Mouse (Mus musculus): ENCODE measurements around the gene Ttc25. TPM values are rescaled to one million over a fixed set of nuclear protein-coding genes. Genes with fewer than 3 reads are reported as not detected.

Gene Ttc25
- polyA plus RNA-seq, 1 experiment from 2014 or later = 0.08 TPM

DNA sequence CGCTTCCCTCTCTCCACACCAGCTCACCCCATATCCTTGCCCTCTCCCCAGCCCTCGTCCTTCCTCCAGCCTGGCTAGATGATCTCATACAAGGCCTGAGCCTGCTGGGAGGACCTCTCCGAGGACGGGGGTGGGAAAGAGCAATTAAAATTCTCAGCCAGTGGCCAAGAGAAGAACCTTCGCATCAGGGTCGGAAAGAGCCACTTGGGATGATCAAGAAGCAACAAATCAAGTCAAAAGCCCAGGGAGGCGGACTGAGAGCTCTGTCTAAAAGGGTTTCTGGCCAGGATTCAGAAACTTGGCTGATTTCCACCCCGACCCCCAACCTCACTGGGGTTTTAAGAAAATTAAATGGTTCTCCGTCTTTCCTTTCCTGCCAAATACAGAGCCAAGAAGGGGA lies 29.1 kb upstream of the Ttc25 start:
- no peak overlapping the region for H3K4me2 ChIP-seq
- H3K4me3 ChIP-seq (replicated peaks) = no peak overlapping the region
- no peak overlapping the region for H3K9ac ChIP-seq
- DNase-seq (no peak), ATAC-seq (ENCODE audit: low read depth) (no peak)
- WGBS (ENCODE audit: insufficient replicate concordance) = 83% methylated on average over 9 of the region's 9 CpGs
- H3K36me3 ChIP-seq = peaks cover 94% of the 10 kb centered on the region
- no peaks in the 10 kb centered on the region for H3K27me3 ChIP-seq
- no peaks in the 10 kb centered on the region for H3K9me3 ChIP-seq (replicated peaks)
- no peak overlapping the region for H3K27ac ChIP-seq
- peaks cover 13% of the 10 kb centered on the region for H3K4me1 ChIP-seq (replicated peaks)

DNA sequence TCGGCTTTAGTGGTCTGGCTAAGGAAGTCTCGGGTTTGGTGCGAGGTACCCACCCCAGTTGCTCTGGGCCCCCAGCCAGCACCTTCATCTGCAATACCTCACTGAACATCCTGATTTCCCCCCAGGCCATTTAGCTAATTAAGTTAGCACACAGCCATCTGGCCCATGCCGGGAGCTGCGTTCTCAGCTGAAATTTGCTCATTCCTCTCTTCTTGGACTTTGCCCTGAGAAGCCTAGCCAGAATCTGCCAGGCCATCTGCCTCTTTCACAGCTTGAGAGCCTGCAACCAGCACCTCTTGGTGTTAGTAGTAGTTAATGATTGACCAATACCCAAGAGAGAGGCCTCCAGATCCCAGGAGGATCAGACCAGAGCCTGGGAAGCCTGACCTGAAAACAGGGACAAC lies 27.2 kb upstream of the Ttc25 start:
- Histone ChIP-seq H3K27me3 (no peaks in the 10 kb centered on the region), H3K36me3 (peaks cover 96% of the 10 kb centered on the region), H3K9me3 (replicated peaks) (no peaks in the 10 kb centered on the region), H3K4me3 (replicated peaks) (no peak overlapping the region), H3K4me1 (replicated peaks) (peaks cover 13% of the 10 kb centered on the region), H3K27ac (no peak overlapping the region), H3K4me2 (no peak overlapping the region), H3K9ac (no peak overlapping the region)
- 74% methylated on average over 5 of the region's 5 CpGs for WGBS (ENCODE audit: insufficient replicate concordance)
- DNase-seq (no peak), ATAC-seq (ENCODE audit: low read depth) (peak; percentile 43)

DNA sequence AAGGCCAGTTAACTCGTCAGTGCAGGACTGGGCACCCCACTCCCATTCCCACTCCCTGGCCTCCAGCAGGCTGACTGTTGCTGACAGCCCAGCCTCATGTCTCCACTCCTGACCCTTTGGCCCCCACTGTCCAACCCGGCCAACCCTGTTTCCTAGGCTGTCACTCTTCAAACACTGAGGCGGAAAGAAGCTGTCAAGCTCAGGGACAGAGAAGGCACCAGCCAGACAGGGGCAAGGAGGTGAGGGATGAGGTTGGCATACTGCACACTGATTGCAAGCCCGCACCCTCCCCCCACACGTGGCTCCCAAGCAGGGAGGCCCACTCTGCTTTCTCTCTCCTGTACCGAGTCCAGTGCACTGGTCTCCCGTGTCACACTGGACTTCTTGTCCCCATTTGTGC lies 26.2 kb upstream of the Ttc25 start:
- no peak for ATAC-seq (ENCODE audit: low read depth)
- H3K9ac ChIP-seq = peak overlapping the region; percentile 10; the same call in 1 of the 2 replicates
- peaks cover 96% of the 10 kb centered on the region for H3K36me3 ChIP-seq
- H3K4me1 ChIP-seq (replicated peaks) = peaks cover 16% of the 10 kb centered on the region
- H3K4me3 ChIP-seq (replicated peaks) = no peak overlapping the region
- no peaks in the 10 kb centered on the region for H3K9me3 ChIP-seq (replicated peaks)
- no peak overlapping the region for H3K4me2 ChIP-seq
- no peaks in the 10 kb centered on the region for H3K27me3 ChIP-seq
- 73% methylated on average over 7 of the region's 7 CpGs for WGBS (ENCODE audit: insufficient replicate concordance)
- no peak overlapping the region; the same call in 1 of the 2 replicates for H3K27ac ChIP-seq
- no peak for DNase-seq

DNA sequence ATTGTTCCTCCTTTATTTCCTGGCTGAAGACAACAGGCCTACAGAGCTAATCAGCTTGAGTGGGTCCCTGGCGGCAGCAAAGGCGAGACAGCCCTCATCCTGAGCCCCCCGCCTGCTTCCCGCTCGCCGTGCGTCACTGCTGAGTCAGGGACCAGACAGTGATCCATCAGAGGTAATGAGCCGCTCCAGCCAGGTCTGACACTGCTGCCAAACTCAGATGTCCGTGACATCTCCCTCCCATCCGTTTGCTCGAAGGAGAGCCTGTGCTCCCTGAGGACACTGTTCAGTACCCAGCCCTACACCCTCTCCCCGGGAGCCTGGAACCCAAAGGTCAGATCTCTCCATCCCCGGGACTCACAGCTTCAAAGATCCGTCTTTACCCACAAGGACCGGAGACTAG lies 24.6 kb upstream of the Ttc25 start:
- H3K4me2 ChIP-seq = no peak overlapping the region
- no peaks in the 10 kb centered on the region for H3K9me3 ChIP-seq (replicated peaks)
- H3K4me1 ChIP-seq (replicated peaks) = peaks cover 33% of the 10 kb centered on the region
- H3K27me3 ChIP-seq = no peaks in the 10 kb centered on the region
- DNase-seq (no peak), ATAC-seq (ENCODE audit: low read depth) (no peak)
- no peak overlapping the region for H3K27ac ChIP-seq
- no peak overlapping the region for H3K4me3 ChIP-seq (replicated peaks)
- peaks cover 84% of the 10 kb centered on the region for H3K36me3 ChIP-seq
- H3K9ac ChIP-seq = no peak overlapping the region
- 83% methylated on average over 15 of the region's 15 CpGs for WGBS (ENCODE audit: insufficient replicate concordance)

DNA sequence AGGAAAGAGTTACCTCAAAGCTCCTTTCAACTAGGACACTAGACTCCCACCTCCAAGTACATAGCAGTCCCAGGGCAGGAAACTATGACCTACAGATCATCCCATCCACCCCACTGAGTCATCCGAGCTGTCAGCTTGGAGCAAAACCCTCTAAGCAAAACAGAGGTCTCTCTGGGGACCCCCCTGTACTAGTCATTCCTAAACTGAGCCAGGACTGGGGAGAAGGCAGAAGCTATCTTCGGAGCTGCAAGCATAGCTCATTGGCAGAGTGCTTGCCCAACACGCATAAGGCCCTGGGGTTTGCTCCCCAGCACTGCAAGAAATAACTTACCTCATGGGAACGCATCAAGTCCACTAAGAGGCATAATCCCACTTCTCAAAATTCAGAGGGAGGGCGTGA lies 21.0 kb upstream of the Ttc25 start:
- Histone ChIP-seq H3K9me3 (replicated peaks) (no peaks in the 10 kb centered on the region), H3K27ac (no peak overlapping the region), H3K27me3 (no peaks in the 10 kb centered on the region), H3K9ac (no peak overlapping the region), H3K36me3 (peaks cover 53% of the 10 kb centered on the region), H3K4me3 (replicated peaks) (no peak overlapping the region), H3K4me1 (replicated peaks) (peaks cover 50% of the 10 kb centered on the region), H3K4me2 (no peak overlapping the region)
- DNase-seq (no peak), ATAC-seq (ENCODE audit: low read depth) (no peak)
- WGBS (ENCODE audit: insufficient replicate concordance) = 81% methylated on average over 5 of the region's 5 CpGs

DNA sequence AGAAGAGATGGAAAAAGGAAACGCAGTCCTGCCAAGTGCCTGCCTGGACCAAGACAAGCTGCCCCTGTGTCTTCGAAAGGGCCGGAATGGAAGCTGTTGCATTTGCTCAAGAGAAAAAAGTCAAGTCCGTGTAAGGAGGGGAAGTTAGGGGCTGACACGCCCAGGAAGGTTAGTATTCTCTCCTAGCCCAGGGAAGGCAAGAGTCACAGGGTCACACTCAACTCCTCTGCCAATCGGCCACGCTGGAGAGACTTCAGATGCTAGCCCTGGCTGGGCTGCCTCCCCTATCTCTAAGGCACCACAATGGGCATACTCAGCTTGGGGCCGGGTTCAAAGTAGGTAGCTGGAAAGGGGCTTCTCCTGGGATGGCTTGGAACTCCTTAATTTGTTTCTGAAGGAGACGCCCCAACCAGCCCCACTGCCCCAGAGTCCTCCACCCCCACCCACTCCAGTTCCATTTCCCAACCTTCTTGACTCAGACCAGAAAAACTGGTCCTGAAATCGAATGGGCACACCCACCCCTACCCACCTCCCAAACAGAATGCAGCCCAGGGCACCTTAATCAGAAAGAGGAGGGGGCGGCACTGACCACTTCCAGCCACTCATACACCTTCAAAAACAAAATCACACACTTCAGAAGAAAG lies 20.3 kb upstream of the Ttc25 start:
- H3K4me1 ChIP-seq (replicated peaks) = peaks cover 43% of the 10 kb centered on the region
- peak overlapping the region; percentile 76 for H3K4me3 ChIP-seq (replicated peaks)
- no peak for ATAC-seq (ENCODE audit: low read depth)
- H3K9ac ChIP-seq = peak overlapping the region; percentile 24; the same call in 1 of the 2 replicates
- no peak for DNase-seq
- peaks cover 45% of the 10 kb centered on the region for H3K36me3 ChIP-seq
- no peaks in the 10 kb centered on the region for H3K27me3 ChIP-seq
- H3K4me2 ChIP-seq = peak overlapping the region; percentile 88
- H3K27ac ChIP-seq = no peak overlapping the region
- 51% methylated on average over 11 of the region's 11 CpGs for WGBS (ENCODE audit: insufficient replicate concordance)
- no peaks in the 10 kb centered on the region for H3K9me3 ChIP-seq (replicated peaks)

DNA sequence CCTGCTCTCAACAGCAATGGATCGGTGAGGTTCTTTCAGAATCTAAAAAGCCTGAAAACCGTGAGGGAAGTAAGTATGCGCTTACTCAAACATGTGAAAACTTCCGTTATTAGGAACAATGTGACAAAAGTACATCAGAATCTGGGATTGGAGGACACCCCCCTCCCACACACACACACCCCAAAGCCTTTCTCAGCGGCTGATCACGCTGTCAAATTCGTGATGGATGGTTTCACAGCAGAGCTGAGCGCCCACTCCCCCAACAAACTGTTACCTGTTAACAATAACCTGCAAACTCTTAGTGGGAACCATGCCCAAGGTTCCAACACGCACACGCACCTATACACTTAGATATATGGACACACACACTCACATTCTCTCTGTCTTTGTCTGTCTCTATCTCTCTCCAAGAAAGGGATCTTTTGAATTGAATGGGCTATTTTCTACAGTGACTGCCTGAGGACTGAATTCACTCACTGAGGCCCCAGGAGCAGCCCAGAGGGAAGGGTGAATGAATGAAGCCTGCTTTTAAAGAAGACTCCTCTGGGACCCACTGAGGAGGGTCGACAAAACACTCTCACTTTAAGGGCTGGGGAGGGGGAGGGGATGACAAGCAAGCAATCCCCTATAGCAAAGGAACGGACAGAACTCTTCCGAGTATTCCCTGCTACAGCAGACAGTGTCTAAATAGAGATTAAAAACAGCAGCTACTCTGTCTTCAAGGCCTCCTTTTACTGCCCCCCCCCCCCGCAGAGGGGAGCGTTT lies 19.2 kb upstream of the Ttc25 start:
- 41% methylated on average over 15 of the region's 15 CpGs for WGBS (ENCODE audit: insufficient replicate concordance)
- H3K27ac ChIP-seq = no peak overlapping the region
- no peaks in the 10 kb centered on the region for H3K9me3 ChIP-seq (replicated peaks)
- peak overlapping the region; percentile 88 for H3K4me2 ChIP-seq
- peaks cover 47% of the 10 kb centered on the region for H3K4me1 ChIP-seq (replicated peaks)
- H3K36me3 ChIP-seq = peaks cover 34% of the 10 kb centered on the region
- peak overlapping the region; percentile 76 for H3K4me3 ChIP-seq (replicated peaks)
- no peaks in the 10 kb centered on the region for H3K27me3 ChIP-seq
- peak overlapping the region; percentile 86 for H3K9ac ChIP-seq
- DNase-seq = no peak
- no peak for ATAC-seq (ENCODE audit: low read depth)

DNA sequence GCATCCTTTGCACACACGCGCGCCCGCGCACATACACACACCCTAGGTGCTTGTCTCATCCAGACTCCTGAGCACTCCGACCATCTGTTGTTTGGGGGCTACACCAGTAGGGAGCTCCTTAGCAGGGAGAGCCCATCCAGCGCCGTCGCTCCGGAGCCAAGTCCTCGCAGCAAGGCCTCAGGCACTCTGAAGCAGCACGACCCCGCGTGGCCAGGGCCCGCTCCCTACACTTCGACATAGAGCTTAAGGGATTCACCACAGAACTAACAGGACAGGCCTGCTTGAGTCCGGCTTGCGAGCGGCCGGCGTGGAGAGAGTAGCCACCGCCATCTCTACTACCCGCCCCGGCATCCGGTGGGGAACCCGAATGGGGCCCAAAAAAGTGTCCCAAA lies 18.3 kb upstream of the Ttc25 start:
- under 1% methylated on average over 26 of the region's 26 CpGs for WGBS (ENCODE audit: insufficient replicate concordance)
- peak overlapping the region; percentile 88 for H3K4me2 ChIP-seq

DNA sequence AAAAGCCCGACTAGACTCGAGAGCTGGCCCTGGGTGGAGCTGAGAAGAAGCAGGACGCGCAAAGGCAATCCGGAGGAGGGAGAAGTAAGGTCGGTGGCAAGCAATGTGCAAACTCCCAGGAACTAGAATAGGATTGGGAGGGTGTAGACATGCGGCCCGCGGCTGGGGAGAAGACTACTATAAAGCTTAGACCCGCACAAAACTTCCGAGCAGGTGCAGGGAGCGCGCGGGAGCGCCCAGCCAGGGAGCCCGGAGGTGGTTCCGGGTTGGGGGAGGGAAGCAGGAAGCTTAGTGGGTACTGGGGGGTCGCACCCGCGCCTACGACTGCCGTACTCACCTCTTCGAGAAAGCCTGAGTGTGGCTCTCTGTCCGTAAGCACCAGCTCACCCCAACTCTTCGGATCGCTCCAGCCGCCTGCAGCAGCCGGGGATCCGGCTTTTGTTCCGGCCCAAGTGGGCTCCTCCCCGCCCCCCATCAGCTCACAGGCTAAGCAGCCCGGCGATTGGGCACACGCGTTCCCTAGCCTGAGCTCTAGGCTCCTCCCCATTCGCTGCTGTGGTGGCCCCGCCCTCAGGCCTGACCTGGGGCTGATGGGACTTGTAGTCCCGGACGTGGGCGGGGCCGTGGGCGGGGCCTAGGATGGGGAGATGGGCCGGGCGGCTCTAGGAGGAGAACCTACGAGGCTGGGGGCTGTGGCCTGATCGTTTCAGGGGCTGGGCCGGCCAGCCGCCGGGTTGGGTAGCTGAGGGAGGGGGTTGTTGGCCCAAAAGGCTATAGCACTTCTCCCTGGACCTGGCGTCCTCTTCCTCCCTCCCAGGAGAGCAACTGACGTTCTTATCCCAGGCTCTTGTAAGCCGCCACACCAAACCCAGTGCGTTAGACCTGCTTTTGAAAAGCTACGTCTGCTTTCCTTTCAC lies 17.7 kb upstream of the Ttc25 start, which contains the start of gene Acly:
Gene Acly (minus strand): TSS at position 543 of the 917 bp plus-strand sequence.
- H3K4me2 ChIP-seq = peak within 1 kb of the TSS; percentile 88
- no peaks in the 10 kb centered on the region for H3K27me3 ChIP-seq
- peaks cover 47% of the 10 kb centered on the region for H3K4me1 ChIP-seq (replicated peaks)
- WGBS (ENCODE audit: insufficient replicate concordance) = under 1% methylated on average over 54 of the region's 54 CpGs
- peak; percentile 96 for ATAC-seq (ENCODE audit: low read depth)
- no peaks in the 10 kb centered on the region for H3K9me3 ChIP-seq (replicated peaks)
- peak; percentile 99 for DNase-seq
- peaks cover 19% of the 10 kb centered on the region for H3K36me3 ChIP-seq
- peak within 1 kb of the TSS; percentile 87 for H3K27ac ChIP-seq
- H3K9ac ChIP-seq = peak within 1 kb of the TSS; percentile 86
- H3K4me3 ChIP-seq (replicated peaks) = peak within 1 kb of the TSS; percentile 76

More for the DNA sequence above, 18.3 kb upstream of the Ttc25 start:
- no peaks in the 10 kb centered on the region for H3K27me3 ChIP-seq
- peaks cover 47% of the 10 kb centered on the region for H3K4me1 ChIP-seq (replicated peaks)
- peak overlapping the region; percentile 76 for H3K4me3 ChIP-seq (replicated peaks)
- peak overlapping the region; percentile 73 for H3K27ac ChIP-seq
- ATAC-seq (ENCODE audit: low read depth) (peak; percentile 13), DNase-seq (peak; percentile 51)
- H3K36me3 ChIP-seq = peaks cover 25% of the 10 kb centered on the region
- no peaks in the 10 kb centered on the region for H3K9me3 ChIP-seq (replicated peaks)
- H3K9ac ChIP-seq = peak overlapping the region; percentile 86

DNA sequence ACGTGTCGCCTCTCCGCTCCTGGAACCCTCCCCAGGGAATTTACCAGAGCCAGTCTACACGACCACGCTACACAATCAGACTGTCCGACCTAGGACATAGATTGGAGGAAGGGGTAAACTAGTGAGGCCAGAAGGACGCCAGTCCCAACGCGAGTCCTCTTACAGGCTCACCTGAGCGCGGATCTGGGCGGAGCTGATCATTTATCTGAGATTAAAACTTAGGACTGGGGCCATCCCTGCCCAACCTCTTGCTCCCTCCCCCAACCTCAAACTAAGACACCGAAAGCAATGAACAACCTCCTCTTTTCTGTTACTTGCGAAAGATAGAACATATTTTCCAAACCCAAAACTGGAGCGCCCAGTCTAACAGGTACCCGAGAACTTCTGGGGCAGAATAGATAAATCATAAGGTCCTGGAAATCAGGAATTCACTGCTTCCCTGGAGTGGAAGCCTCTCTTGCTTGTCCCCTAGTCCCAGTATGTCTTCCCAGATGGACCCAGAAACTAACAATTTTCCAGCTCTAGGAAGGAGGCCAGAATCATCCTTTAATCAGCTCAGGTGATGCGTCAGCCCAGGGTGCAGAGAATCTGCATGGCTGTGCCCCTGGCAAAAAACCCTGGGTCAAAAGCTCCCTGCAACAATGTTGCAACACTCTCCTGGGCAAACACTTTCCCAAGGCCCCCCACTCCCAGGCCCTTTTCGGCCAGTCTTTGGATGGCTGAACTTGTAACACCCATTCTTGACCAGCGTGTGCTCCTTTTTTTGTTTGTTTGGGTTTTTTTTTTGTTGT lies 16.8 kb upstream of the Ttc25 start:
- no peak for ATAC-seq (ENCODE audit: low read depth)
- DNase-seq = no peak
- no peaks in the 10 kb centered on the region for H3K27me3 ChIP-seq

More for the DNA sequence above, 16.8 kb upstream of the Ttc25 start:
- Histone ChIP-seq H3K4me1 (replicated peaks) (peaks cover 47% of the 10 kb centered on the region), H3K36me3 (peaks cover 10% of the 10 kb centered on the region), H3K4me3 (replicated peaks) (peak overlapping the region; percentile 76), H3K9ac (peak overlapping the region; percentile 65), H3K9me3 (replicated peaks) (no peaks in the 10 kb centered on the region), H3K4me2 (peak overlapping the region; percentile 88), H3K27ac (peak overlapping the region; percentile 87)
- WGBS (ENCODE audit: insufficient replicate concordance) = 26% methylated on average over 19 of the region's 19 CpGs
